Mouse (Mus musculus) olfactory bulb, adult 2 months (tissue): ENCODE data around the gene Tenm4.

ENCODE experiments used
- CTCF ChIP-seq: fragments of 200-500 bp; IDR thresholded peaks from 2 replicates; pipeline ENCODE4 v1.5.1; 2012; ENCODE audit warnings: low read depth, mild to moderate bottlenecking, low read length, moderate library complexity; ENCODE audit not compliant: insufficient read depth
- POLR2A ChIP-seq: fragments of 200-500 bp; IDR thresholded peaks from 2 replicates; pipeline ENCODE4 v1.6.1; 2012; ENCODE audit warnings: mild to moderate bottlenecking, low read depth, low read length, moderate library complexity; ENCODE audit not compliant: insufficient read depth

DNA sequence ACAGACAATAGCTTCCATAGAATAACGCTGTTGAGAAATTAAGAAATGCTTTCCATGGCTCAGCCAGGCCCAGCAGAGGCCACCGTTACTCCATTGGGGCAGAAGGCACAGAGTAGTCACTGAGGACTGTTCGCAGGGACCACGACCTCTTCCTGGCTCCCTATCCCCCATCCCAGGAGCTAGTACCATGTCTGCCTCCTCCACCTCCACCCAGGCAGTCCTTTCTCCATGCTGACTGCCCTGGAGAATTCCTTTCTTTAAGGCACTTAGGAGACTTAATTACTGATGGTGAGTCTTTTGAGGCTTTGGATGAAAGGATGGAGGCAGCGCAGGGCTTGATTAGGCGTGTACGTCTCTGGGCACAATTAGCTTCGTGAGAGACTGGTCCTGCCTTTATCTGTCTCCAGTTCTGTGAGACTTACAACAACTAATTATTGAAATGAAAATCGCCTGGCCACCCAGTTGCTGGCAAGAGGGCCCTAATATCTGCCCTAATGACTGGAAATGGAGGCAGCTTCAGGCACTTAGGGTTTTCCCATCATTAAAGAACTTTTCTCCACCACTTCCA is 365.4 kb downstream of the Tenm4 start:
- TF ChIP-seq CTCF, result no peak
- TF ChIP-seq POLR2A, result no peak
